Mouse (Mus musculus) brain, embryonic 14.5 days (tissue): ENCODE measurements at regions not wholly inside any gene's neighbourhood (a gene's known extent, or its start where the extent isn't known, plus 50 kb on each side); places are given as distances from the start of the nearest gene placed in this dataset.
"Not testable (repeated sequence)": the region's sequence is repeated elsewhere in the genome, so short reads cannot be mapped to it uniquely, and the experiment has no call there.

Source experiments
- DNase-seq: peaks from one replicate; pipeline ENCODE4 v3.0.0-alpha.2; 2011; ENCODE audit warnings: low read depth
- CTCF ChIP-seq: fragments of 200-500 bp; IDR thresholded peaks from 2 replicates; pipeline ENCODE4 v1.5.1; 2012; ENCODE audit warnings: inconsistent platforms, mild to moderate bottlenecking, moderate library complexity, borderline replicate concordance; ENCODE audit not compliant: insufficient read depth, insufficient read length; ENCODE audit errors: extremely low read depth
- POLR2A ChIP-seq: fragments of 200-500 bp; IDR thresholded peaks from 2 replicates; pipeline ENCODE4 v1.6.1; 2012; ENCODE audit warnings: mild to moderate bottlenecking, inconsistent platforms, borderline replicate concordance; ENCODE audit not compliant: poor library complexity, insufficient read depth, insufficient read length, severe bottlenecking; ENCODE audit errors: extremely low read depth

GRCm38 (mm10) chr9:97297538-97297937 lies 72.2 kb downstream of the Trim42 start:
- peak; percentile 93 for DNase-seq
- no peak for TF ChIP-seq POLR2A
- TF ChIP-seq CTCF, result peak; percentile 52; the same call in 1 of the 2 replicates

- TF ChIP-seq POLR2A (no peak), CTCF (peak; percentile 84)
- DNase-seq, result peak; percentile 56
Measured at GRCm38 (mm10) chr9:97295770-97296169, 74.0 kb downstream of the Trim42 start.

GRCm38 (mm10) chr9:97291870-97292269 lies 77.9 kb downstream of the Trim42 start:
- no peak for DNase-seq
- TF ChIP-seq POLR2A (no peak), CTCF (peak; percentile 24; the same call in 1 of the 2 replicates)

GRCm38 (mm10) chr9:97284282-97284802 lies 85.4 kb downstream of the Trim42 start:
- no peak for DNase-seq
- TF ChIP-seq POLR2A (no peak), CTCF (no peak)

GRCm38 (mm10) chr9:97282090-97282489 lies 87.7 kb downstream of the Trim42 start:
- TF ChIP-seq CTCF (no peak), POLR2A (no peak)

GRCm38 (mm10) chr9:97275449-97275848 lies 94.3 kb downstream of the Trim42 start:
- not testable (repeated sequence) for DNase-seq

More at GRCm38 (mm10) chr9:97282090-97282489, 87.7 kb downstream of the Trim42 start:
- DNase-seq, result no peak

- no peak for TF ChIP-seq POLR2A
- no peak for TF ChIP-seq CTCF
- DNase-seq, result no peak
Measured at GRCm38 (mm10) chr9:97273891-97274290, 95.9 kb downstream of the Trim42 start.

- TF ChIP-seq CTCF (no peak), POLR2A (no peak)
- no peak for DNase-seq
Measured at GRCm38 (mm10) chr9:97272061-97272460, 97.7 kb downstream of the Trim42 start.

GRCm38 (mm10) chr9:97247621-97248020 lies 122.1 kb downstream of the Trim42 start:
- no peak for TF ChIP-seq POLR2A
- no peak for TF ChIP-seq CTCF
- no peak for DNase-seq

GRCm38 (mm10) chr9:97226074-97226473 lies 115.1 kb upstream of the Slc25a36 start:
- DNase-seq, result no peak
- no peak for TF ChIP-seq CTCF
- no peak for TF ChIP-seq POLR2A

- DNase-seq, result peak; percentile 72
- TF ChIP-seq CTCF, result no peak
- TF ChIP-seq POLR2A, result no peak
Measured at GRCm38 (mm10) chr9:97224549-97224948, 113.6 kb upstream of the Slc25a36 start.

- peak; percentile 66 for DNase-seq
- TF ChIP-seq POLR2A (no peak), CTCF (no peak)
Measured at GRCm38 (mm10) chr9:97214806-97215205, 103.8 kb upstream of the Slc25a36 start.

- no peak for TF ChIP-seq CTCF
- no peak for TF ChIP-seq POLR2A
- DNase-seq, result peak; percentile 70
Measured at GRCm38 (mm10) chr9:97190321-97190860, 79.4 kb upstream of the Slc25a36 start.

- no peak for TF ChIP-seq CTCF
- TF ChIP-seq POLR2A, result no peak
Measured at GRCm38 (mm10) chr9:97189646-97190045, 78.7 kb upstream of the Slc25a36 start.

More at GRCm38 (mm10) chr9:97189646-97190045, 78.7 kb upstream of the Slc25a36 start:
- no peak for DNase-seq
